Mouse (Mus musculus) liver, adult 2 months (tissue): ENCODE data around the gene Icmt.

ENCODE experiments used
- CTCF ChIP-seq: fragments of 200-500 bp; IDR thresholded peaks from 2 replicates; pipeline ENCODE4 v1.5.1; 2011; ENCODE audit warnings: low read depth, low read length, control low read depth
- POLR2A ChIP-seq: fragments of 200-500 bp; IDR thresholded peaks from 2 replicates; pipeline ENCODE4 v1.6.1; 2011; ENCODE audit warnings: low read length, control low read depth; ENCODE audit not compliant: insufficient read depth; ENCODE audit errors: extremely low read depth

- no peak for TF ChIP-seq CTCF
- no peak for TF ChIP-seq POLR2A
Measured at GRCm38 (mm10) chr4:152263089-152263488, 33.9 kb upstream of the Icmt start.
